Mouse (Mus musculus) CH12.LX (cell line): ENCODE data around the gene Ccnjl. TPM values are rescaled to one million over a fixed set of nuclear protein-coding genes. Genes with fewer than 3 reads are reported as not detected.

Experiments used
- DNase-seq: peaks from one replicate; pipeline ENCODE4 v3.0.0-alpha.2; 2013; ENCODE audit errors: extremely low read depth
- H3K27ac ChIP-seq: 2 replicates; pipeline ENCODE4 v1.5.1; 2012; ENCODE audit warnings: low read depth, mild to moderate bottlenecking, control low read depth, moderate library complexity; ENCODE audit not compliant: insufficient read depth
- H3K27me3 ChIP-seq: replicated peaks from 2 replicates; pipeline ENCODE3; 2012; ENCODE audit warnings: inconsistent platforms
- H3K36me3 ChIP-seq, 2 experiments: replicated peaks in 1 of 2; 2 replicates each; pipeline versions ENCODE3 to v1.6.1; 2012; ENCODE audit warnings: inconsistent platforms in 1 of 2, low read length in 1 of 2, mild to moderate bottlenecking in 1 of 2, mixed read lengths in 1 of 2, moderate library complexity in 1 of 2; ENCODE audit not compliant: control insufficient read depth in 1 of 2, insufficient read depth in 1 of 2
- H3K4me1 ChIP-seq, 2 experiments: 2 replicates each; pipeline ENCODE4 v1.6.1; 2012; ENCODE audit warnings: inconsistent platforms in 1 of 2, moderate library complexity in 1 of 2; ENCODE audit not compliant: insufficient read depth in 2 of 2, control insufficient read depth in 1 of 2
- H3K4me2 ChIP-seq: 2 replicates; pipeline ENCODE4 v1.6.1; 2012; ENCODE audit warnings: low read depth, mild to moderate bottlenecking, control low read depth; ENCODE audit not compliant: poor library complexity, insufficient read depth, severe bottlenecking
- H3K4me3 ChIP-seq, 3 experiments: fragments of 150-350 bp in 1 of 3; sonication (generic) in 1 of 3; replicated peaks in 1 of 3; 2 replicates each; pipeline versions ENCODE3 to v1.5.1; 2011 to 2012; ENCODE audit warnings: low read depth in 2 of 3, low read length in 2 of 3, mild to moderate bottlenecking in 2 of 3, moderate library complexity in 2 of 3, control low read depth in 1 of 3, improper control_type of control experiment in 1 of 3, inconsistent platforms in 1 of 3, mixed read lengths in 1 of 3; ENCODE audit not compliant: poor library complexity in 1 of 3
- H3K79me2 ChIP-seq: replicated peaks from 2 replicates; pipeline ENCODE4 v1.6.1; 2012; ENCODE audit warnings: mild to moderate bottlenecking, moderate library complexity; ENCODE audit not compliant: control insufficient read depth, poor library complexity, insufficient read depth, severe bottlenecking; ENCODE audit errors: extremely low read depth
- H3K9ac ChIP-seq: 2 replicates; pipeline ENCODE4 v1.6.1; 2012; ENCODE audit warnings: low read depth, mild to moderate bottlenecking, control low read depth, moderate library complexity; ENCODE audit not compliant: insufficient read depth
- H3K9me3 ChIP-seq: replicated peaks from 2 replicates; pipeline ENCODE3; 2012; ENCODE audit warnings: low read length, inconsistent platforms, mixed read lengths
- CHD2 ChIP-seq: IDR thresholded peaks from 2 replicates; pipeline ENCODE4 v1.6.1; 2011; ENCODE audit warnings: low read length, improper control_type of control experiment
- E2F4 ChIP-seq: IDR thresholded peaks from 2 replicates; pipeline ENCODE4 v1.6.1; 2011; ENCODE audit warnings: low read depth, low read length, improper control_type of control experiment; ENCODE audit not compliant: insufficient replicate concordance
- ELF1 ChIP-seq: IDR thresholded peaks from 2 replicates; pipeline ENCODE4 v1.6.1; 2014; ENCODE audit warnings: low read depth, mild to moderate bottlenecking, inconsistent platforms, low read length, improper control_type of control experiment
- EP300 ChIP-seq: IDR thresholded peaks from 2 replicates; pipeline ENCODE4 v1.6.1; 2011; ENCODE audit warnings: low read length, improper control_type of control experiment
- ETS1 ChIP-seq: conservative IDR thresholded peaks from 2 replicates; pipeline ENCODE4 v1.6.1; 2012; ENCODE audit warnings: low read depth, mild to moderate bottlenecking, inconsistent platforms, low read length, improper control_type of control experiment, moderate library complexity
- JUND ChIP-seq: conservative IDR thresholded peaks from 2 replicates; pipeline ENCODE4 v1.6.1; 2011; ENCODE audit warnings: low read depth, low read length, improper control_type of control experiment
- KAT2A ChIP-seq: IDR thresholded peaks from 2 replicates; pipeline ENCODE4 v1.6.1; 2012; ENCODE audit warnings: low read length, improper control_type of control experiment, inconsistent platforms; ENCODE audit not compliant: insufficient replicate concordance
- MAX ChIP-seq: IDR thresholded peaks from 2 replicates; pipeline ENCODE4 v1.6.1; 2011; ENCODE audit warnings: low read length, improper control_type of control experiment
- MEF2A ChIP-seq: IDR thresholded peaks from 2 replicates; pipeline ENCODE4 v1.6.1; 2014; ENCODE audit warnings: low read depth, mild to moderate bottlenecking, inconsistent platforms, low read length, improper control_type of control experiment, borderline replicate concordance
- NELFE ChIP-seq: IDR thresholded peaks from 2 replicates; pipeline ENCODE4 v1.6.1; 2011; ENCODE audit warnings: low read depth, low read length, improper control_type of control experiment
- RAD21 ChIP-seq: IDR thresholded peaks from 2 replicates; pipeline ENCODE4 v1.6.1; 2011; ENCODE audit warnings: low read depth, mild to moderate bottlenecking, low read length, improper control_type of control experiment, moderate library complexity
- TBP ChIP-seq: conservative IDR thresholded peaks from 2 replicates; pipeline ENCODE4 v1.6.1; 2011; ENCODE audit warnings: low read depth, low read length, improper control_type of control experiment
- TCF12 ChIP-seq: IDR thresholded peaks from 2 replicates; pipeline ENCODE4 v1.6.1; 2014; ENCODE audit warnings: low read depth, mild to moderate bottlenecking, inconsistent platforms, low read length, improper control_type of control experiment
- ZC3H11A ChIP-seq: IDR thresholded peaks from 2 replicates; pipeline ENCODE4 v1.6.1; 2012; ENCODE audit warnings: low read depth, mild to moderate bottlenecking, inconsistent platforms, low read length, improper control_type of control experiment
- ZMIZ1 ChIP-seq: IDR thresholded peaks from 2 replicates; pipeline ENCODE4 v1.6.1; 2012; ENCODE audit warnings: low read depth, mild to moderate bottlenecking, inconsistent platforms, low read length, improper control_type of control experiment
- ZNF384 ChIP-seq: IDR thresholded peaks from 2 replicates; pipeline ENCODE4 v1.6.1; 2012; ENCODE audit warnings: low read depth, low read length, improper control_type of control experiment, inconsistent platforms
- dilution Hi-C: fragments of 300-500 bp; cut with MboI; formaldehyde crosslinking; loops from 2 replicates; pipeline ENCODE4 v1.14.3; 2020; ENCODE audit warnings: low sequenced_read_pairs; ENCODE audit not compliant: extremely low pct_unique_long_range_greater_than_20kb, extremely low pct_ligation_motif_present
- in situ Hi-C: fragments of 300-500 bp; cut with MboI; formaldehyde crosslinking; loops from 3 replicates; pipeline ENCODE4 v1.14.3; 2019; ENCODE audit warnings: low sequenced_read_pairs, low pct_ligation_motif_present, low pct_unique_long_range_greater_than_20kb, mixed read lengths
- polyA plus RNA-seq: library from polyadenylated mRNA; unstranded; fragments of >175 nt; gene quantifications from 2 replicates; pipeline ENCODE4 v1.2.1, GENCODE M21; 2012; ENCODE audit warnings: low read depth; ENCODE audit not compliant: insufficient read length
- total RNA-seq, 2 experiments: library from RNA; depleted of rRNA; stranded (reverse); fragments of 300-350 nt in 1 of 2; fragments of >200 nt in 1 of 2; gene quantifications; 2 replicates each; pipeline ENCODE4 v1.2.3; 2012 to 2014

The Ccnjl gene
- total and polyA plus RNA-seq, 3 experiments = not detected

DNA sequence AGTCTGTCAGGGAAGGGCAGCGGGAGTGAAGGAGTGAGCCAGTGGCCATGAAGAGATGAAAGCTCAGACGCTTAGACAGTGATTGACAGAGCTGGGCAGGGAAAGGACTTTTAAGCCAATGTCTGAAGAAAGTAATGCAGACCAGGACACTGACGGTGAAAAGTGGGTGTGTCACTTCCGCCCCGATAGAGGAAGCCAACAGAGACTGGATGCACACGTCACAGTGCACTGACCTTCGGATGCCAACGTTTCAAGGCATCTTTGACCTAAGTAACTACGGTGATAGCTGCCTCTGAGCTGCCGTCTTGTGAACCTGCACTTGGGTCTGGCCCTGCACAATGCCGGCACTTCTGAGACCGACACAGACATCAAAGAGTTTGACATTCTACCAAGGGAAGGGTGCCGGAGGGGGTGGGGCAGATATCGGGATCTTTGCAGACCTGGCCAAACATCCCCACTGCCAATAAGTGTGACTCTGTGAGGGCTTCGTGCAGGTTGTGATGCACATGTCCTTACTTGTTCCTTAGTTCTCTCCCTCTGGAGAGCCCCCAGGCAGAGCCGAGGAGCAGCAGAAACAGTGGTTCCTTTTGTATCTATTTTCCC is 17.4 kb downstream of the Ccnjl start:
- H3K36me3 ChIP-seq = no peaks in the 10 kb centered on the region
- peak overlapping the region; percentile 25; the same call in 1 of the 2 replicates for H3K4me2 ChIP-seq
- TF ChIP-seq CHD2 (0 out of 2 replicates have a peak, but pooled peaks have one; percentile 12), ELF1 (peak; percentile 58), ZMIZ1 (no peak)
- DNase-seq = no peak
- dilution Hi-C loops (no loop called here), in situ Hi-C loops (no loop called here)
- no peaks in the 10 kb centered on the region for H3K79me2 ChIP-seq
- H3K4me3 ChIP-seq = peak overlapping the region in 2 of 3 experiments; percentile 4 to 43
- H3K4me1 ChIP-seq = 0 out of 4 replicates have a peak, but pooled peaks cover 0 to 2% of the 10 kb centered on the region in 2 experiments
- no peaks in the 10 kb centered on the region for H3K9me3 ChIP-seq
- H3K9ac ChIP-seq = no peak overlapping the region
- no peak overlapping the region for H3K27ac ChIP-seq
- peaks cover 7% of the 10 kb centered on the region for H3K27me3 ChIP-seq

DNA sequence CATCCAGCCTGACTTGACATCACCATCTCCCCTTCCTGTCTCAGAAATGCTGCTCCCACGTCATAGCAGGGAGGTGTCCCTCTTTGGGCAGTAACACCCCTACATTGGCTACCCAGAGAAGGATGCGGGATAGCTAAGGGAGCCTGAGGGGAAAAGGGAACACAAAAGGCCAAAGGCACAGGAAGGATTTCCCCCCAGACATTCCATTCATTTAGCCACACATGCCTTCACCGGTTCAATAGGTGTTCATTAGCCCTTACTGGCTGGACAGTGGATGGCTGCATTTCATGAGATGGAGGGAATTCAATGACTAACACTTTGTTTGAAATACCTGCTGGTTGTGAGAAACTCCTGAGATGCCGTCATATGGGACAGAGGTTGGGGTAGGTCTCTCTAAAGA is 18.1 kb downstream of the Ccnjl start:
- Histone ChIP-seq H3K79me2 (no peaks in the 10 kb centered on the region), H3K4me2 (no peak overlapping the region), H3K4me1 (0 out of 4 replicates have a peak, but pooled peaks cover 0 to 2% of the 10 kb centered on the region in 2 experiments), H3K4me3 (no peak overlapping the region), H3K36me3 (no peaks in the 10 kb centered on the region), H3K9ac (no peak overlapping the region), H3K27me3 (peaks cover 5% of the 10 kb centered on the region), H3K27ac (no peak overlapping the region), H3K9me3 (no peaks in the 10 kb centered on the region)
- DNase-seq = no peak
- dilution Hi-C loops = no loop called here
- no peak for TF ChIP-seq E2F4
- no peak for TF ChIP-seq TCF12
- TF ChIP-seq ZC3H11A = no peak
- no peak for TF ChIP-seq MAX
- TF ChIP-seq EP300 = no peak
- no peak for TF ChIP-seq KAT2A
- no peak for TF ChIP-seq ETS1
- TF ChIP-seq JUND = no peak
- no peak for TF ChIP-seq MEF2A
- no peak for TF ChIP-seq ZNF384
- no peak for TF ChIP-seq RAD21
- no peak for TF ChIP-seq TBP
- TF ChIP-seq CHD2 = no peak
- TF ChIP-seq NELFE = no peak
- TF ChIP-seq ZMIZ1 = no peak
- in situ Hi-C loops = no loop called here
